ENCODE assay signal across 10 mouse cellular contexts in genomic region chr11:68451282-68451735, GRCm38 (mm10). TPM values are rescaled to one million over a fixed set of nuclear protein-coding genes. Genes with fewer than 3 reads are reported as not detected.
DNase-seq lines count a peak whose midpoint lies in the region; ATAC-seq and TF ChIP-seq lines count a peak whose summit lies in the region.
"Had no signal": no experiment of that assay in that cellular context is flagged by ENCODE, and none has a peak within 500 bp of the region (broad histone marks: within the 10 kb centered on the region; RNA-seq: fewer than 3 reads in every experiment).

No protein-coding gene starts in this region.

- no peak overlapping the region for H3K4me2 ChIP-seq in kidney, embryonic 15.5 days
- H3K4me2 ChIP-seq: lung, embryonic 15.5 days had no signal

- H3K27ac ChIP-seq in kidney, embryonic 15.5 days: no peak overlapping the region
- H3K27ac ChIP-seq in spleen, adult 2 months (ENCODE audit: insufficient read depth, low read length): peak overlapping the region; percentile 62
- H3K27ac ChIP-seq: lung, embryonic 15.5 days had no signal

- H3K27me3 ChIP-seq in kidney, embryonic 15.5 days: no peaks in the 10 kb centered on the region
- H3K27me3 ChIP-seq in spleen, adult 2 months (ENCODE audit: control insufficient read depth, insufficient read depth, low read length): no peaks in the 10 kb centered on the region
- H3K27me3 ChIP-seq: lung, embryonic 15.5 days had no signal

- no peak for TF ChIP-seq CTCF in spleen, adult 2 months (IDR thresholded peaks at IDR 0.05; ENCODE audit: extremely low read depth, insufficient read depth, insufficient read length, insufficient replicate concordance)

- DNase-seq in kidney, postnatal 10 days: peak; percentile 23
- peak; percentile 36 for DNase-seq in NIH3T3 (ENCODE audit: low read depth)
- DNase-seq in spleen, adult 2 months (ENCODE audit: low read depth in 1 of 2, low spot score in 2 of 2): peak; percentile 63
- DNase-seq in frontal cortex, postnatal 14 days (ENCODE audit: low spot score in 2 of 2): no peak
- DNase-seq in urinary bladder, postnatal 36 days (ENCODE audit: low spot score in 2 of 2): no peak
- DNase-seq in left cerebral cortex, postnatal 14 days (ENCODE audit: low spot score in 2 of 2): no peak

- H3K9ac ChIP-seq in kidney, embryonic 15.5 days: no peak overlapping the region
- H3K9ac ChIP-seq: lung, embryonic 15.5 days had no signal

- WGBS in kidney, embryonic 15.5 days: 43% methylated on average over 10 of the region's 10 CpGs
- WGBS in spleen, adult 2 months: 3% methylated on average over 10 of the region's 10 CpGs

- intact Hi-C loops in left cerebral cortex, postnatal 14 days (cut with DNase I): no loop called here

- H3K9me3 ChIP-seq in kidney, embryonic 15.5 days (replicated peaks): no peaks in the 10 kb centered on the region
- H3K9me3 ChIP-seq: G1E; lung, embryonic 15.5 days had no signal

- no peak for TF ChIP-seq POLR2A in spleen, adult 2 months (IDR thresholded peaks at IDR 0.05; ENCODE audit: low read depth, low read length)

- no peaks in the 10 kb centered on the region for H3K36me3 ChIP-seq in kidney, embryonic 15.5 days
- no peaks in the 10 kb centered on the region for H3K36me3 ChIP-seq in spleen, adult 2 months (ENCODE audit: control insufficient read depth, insufficient read depth, low read length)
- H3K36me3 ChIP-seq: G1E; lung, embryonic 15.5 days had no signal

- no peak for ATAC-seq in kidney, embryonic 15.5 days (replicated peaks; ENCODE audit: low FRiP score)
- ATAC-seq in hematopoietic stem cell, adult 5-6 weeks (replicated peaks in 1 of 2; ENCODE audit: insufficient read depth in 1 of 2, low FRiP score in 2 of 2, low TSS enrichment in 1 of 2, low read depth in 1 of 2, poor library complexity in 2 of 2, severe bottlenecking in 2 of 2): peak; percentile 53 to 56

- H3K4me3 ChIP-seq in kidney, embryonic 15.5 days (replicated peaks): no peak overlapping the region
- peak overlapping the region; percentile 17; the same call in 1 of the 2 replicates for H3K4me3 ChIP-seq in spleen, adult 2 months (ENCODE audit: extremely low read depth, insufficient read depth, insufficient read length)
- H3K4me3 ChIP-seq: lung, embryonic 15.5 days had no signal

- H3K4me1 ChIP-seq in kidney, embryonic 15.5 days: peaks cover 12% of the 10 kb centered on the region
- peaks cover 21% of the 10 kb centered on the region for H3K4me1 ChIP-seq in spleen, adult 2 months (ENCODE audit: control insufficient read depth, insufficient read depth, insufficient read length)

RNA-seq across cellular contexts. Expression of gene Pik3r5, which starts 19.4 kb away (rescaled TPM):
- 0.57 and 0.68 TPM in 2 replicates for polyA plus RNA-seq in kidney, embryonic 15.5 days (2015; fragmentation: Nextera tagmentation; extraction: Ambion mirVana)
- total RNA-seq in hematopoietic stem cell, adult 5-6 weeks (2017): 3.6 and 8.6 TPM in 2 replicates
- 34.7 and 37.3 TPM in 2 replicates for polyA plus RNA-seq in spleen, adult 2 months (2012; rRNA removed)
- total RNA-seq in left cerebral cortex, postnatal 14 days (2021): 1 to 10 TPM; 4.0 to 4.1 TPM

RNA-seq across cellular contexts. Expression of gene Ntn1, which starts 50.7 kb away (rescaled TPM):
- polyA plus RNA-seq in kidney, embryonic 15.5 days (2015; fragmentation: Nextera tagmentation; extraction: Ambion mirVana): 16.5 and 16.9 TPM in 2 replicates
- 0.19 TPM in 1 of 2 replicates, not detected in the other for total RNA-seq in hematopoietic stem cell, adult 5-6 weeks (2017)
- polyA plus RNA-seq in spleen, adult 2 months (2012; rRNA removed): 3.8 and 5.5 TPM in 2 replicates
- 10 to 100 TPM in 1 of 2 experiments, 1 to 10 TPM in 1; 8.0 to 11.1 TPM for total RNA-seq in left cerebral cortex, postnatal 14 days (2021)
- polyA plus RNA-seq: G1E had no signal

RNA-seq across cellular contexts. Expression of gene Pik3r6, which starts 51.5 kb away (rescaled TPM):
- 4.4 and 5.6 TPM in 2 replicates for polyA plus RNA-seq in kidney, embryonic 15.5 days (2015; fragmentation: Nextera tagmentation; extraction: Ambion mirVana)
- 0.40 and 6.9 TPM in 2 replicates for total RNA-seq in hematopoietic stem cell, adult 5-6 weeks (2017)
- 4.0 and 4.6 TPM in 2 replicates for polyA plus RNA-seq in spleen, adult 2 months (2012; rRNA removed)
- total RNA-seq in left cerebral cortex, postnatal 14 days (2021): 1 to 10 TPM; 3.8 to 4.1 TPM

Comparison
In these comparisons a context has a peak if more than half of its experiments do, and no peak if none do; other contexts are left out.
1. DNase-seq: peak in kidney, postnatal 10 days (single experiment), NIH3T3 (single experiment) and spleen, adult 2 months (2 of 2); none in frontal cortex, postnatal 14 days (0 of 2), urinary bladder, postnatal 36 days (0 of 2) and left cerebral cortex, postnatal 14 days (0 of 2).